In the genomic region with DNA sequence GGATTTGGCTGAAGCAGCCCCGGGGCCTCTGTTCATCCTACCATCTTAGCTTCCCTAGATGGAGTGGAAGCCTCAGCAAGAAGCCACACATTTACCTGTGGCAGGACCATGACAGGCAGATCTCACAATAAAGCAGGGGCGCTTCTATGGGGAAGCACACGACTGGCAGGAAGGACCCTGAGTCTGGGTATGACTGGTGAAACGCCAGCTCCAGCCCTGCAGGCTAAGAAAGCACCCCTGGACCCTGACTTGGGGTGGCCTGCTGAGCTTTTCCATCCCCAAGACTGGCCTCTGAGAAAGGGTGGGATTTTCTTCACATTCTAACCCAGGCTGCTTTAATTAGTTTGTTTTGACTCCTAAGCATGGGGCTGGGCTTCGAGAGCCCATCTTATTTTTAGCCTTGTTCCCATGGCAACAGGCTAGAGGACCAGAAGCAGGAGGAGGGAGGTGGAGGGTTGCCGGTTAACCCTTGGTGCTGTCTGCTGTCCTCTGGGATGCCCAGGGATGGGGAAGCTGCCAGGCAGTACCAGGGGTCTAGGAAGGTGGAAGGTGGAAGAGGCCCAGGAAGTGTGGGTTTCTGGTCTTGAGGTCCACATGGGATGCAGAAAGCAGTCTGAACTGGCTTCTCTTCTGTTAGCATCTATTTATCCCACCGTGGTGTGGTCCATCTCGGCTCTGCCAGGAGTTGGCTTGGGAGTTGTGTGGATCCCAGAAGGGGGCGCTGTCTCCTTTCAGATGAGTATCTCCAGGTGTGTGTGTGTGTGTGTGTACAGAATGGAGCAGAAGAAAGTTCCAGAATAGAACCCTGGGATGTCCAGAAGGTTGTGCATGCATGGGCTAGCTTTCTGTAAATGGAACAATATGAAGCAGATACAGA, we compare ENCODE assay signal across 8 mouse cellular contexts.
DNase-seq lines count a peak whose midpoint lies in the region; ATAC-seq and TF ChIP-seq lines count a peak whose summit lies in the region.
"Had no signal": no experiment of that assay in that cellular context is flagged by ENCODE, and none has a peak within 500 bp of the region (broad histone marks: within the 10 kb centered on the region; RNA-seq: fewer than 3 reads in every experiment).

No protein-coding gene starts in this region.

- no peak overlapping the region for H3K9ac ChIP-seq in MEL (ENCODE audit: control insufficient read depth, low read depth, low read length, poor library complexity, severe bottlenecking)
- H3K9ac ChIP-seq: liver, embryonic 13.5 days had no signal

- no peak for TF ChIP-seq EP300 in MEL (IDR thresholded peaks at IDR 0.05; ENCODE audit: low read depth in 1 of 2, low read length in 2 of 2)

- ATAC-seq in megakaryocyte, adult 5-6 weeks (ENCODE audit: poor library complexity, severe bottlenecking) = 0 out of 2 replicates have a peak, but pooled peaks have one; percentile 24

- H3K9me3 ChIP-seq in MEL (replicated peaks; ENCODE audit: insufficient read depth, low read length) = no peaks in the 10 kb centered on the region
- no peaks in the 10 kb centered on the region for H3K9me3 ChIP-seq in forebrain, embryonic 10.5 days
- H3K9me3 ChIP-seq: liver, embryonic 13.5 days had no signal

- 13% methylated on average over 9 of the region's 9 CpGs for WGBS in forebrain, embryonic 10.5 days

- no peaks in the 10 kb centered on the region for H3K27me3 ChIP-seq in MEL (ENCODE audit: control insufficient read depth in 1 of 2, insufficient read depth in 2 of 2, low read length in 2 of 2)
- peaks cover 4% of the 10 kb centered on the region; the same call in 1 of the 2 replicates for H3K27me3 ChIP-seq in forebrain, embryonic 10.5 days (ENCODE audit: poor library complexity, severe bottlenecking)
- no peaks in the 10 kb centered on the region for H3K27me3 ChIP-seq in splenic B cell, adult 2 months (ENCODE audit: control insufficient read depth, insufficient read depth, low read length, poor library complexity, severe bottlenecking)
- H3K27me3 ChIP-seq: liver, embryonic 13.5 days had no signal

- peak; percentile 50 for DNase-seq in MEL (ENCODE audit: low read depth, low spot score)
- DNase-seq in adrenal gland, postnatal 4 days (ENCODE audit: low spot score in 2 of 2) = peak; percentile 33 to 58
- DNase-seq in forebrain, embryonic 10.5 days (ENCODE audit: extremely low spot score, low spot score) = peak; percentile 76
- DNase-seq in heart, postnatal 14 days = peak; percentile 70 to 80
- peak; percentile 63 for DNase-seq in layer of hippocampus, adult 9-11 months
- DNase-seq in splenic B cell, adult 2 months (ENCODE audit: low read depth, low spot score) = peak; percentile 65
- DNase-seq: liver, embryonic 13.5 days had no signal

- TF ChIP-seq RAD21 in MEL (IDR thresholded peaks at IDR 0.05; ENCODE audit: low read depth, low read length) = peak; percentile 54

- no peak overlapping the region for H3K4me3 ChIP-seq in MEL (ENCODE audit: control insufficient read depth in 1 of 2, insufficient read depth in 1 of 2, low read depth in 2 of 2, low read length in 2 of 2)
- H3K4me3 ChIP-seq in forebrain, embryonic 10.5 days = peak overlapping the region; percentile 8; the same call in 1 of the 2 replicates
- H3K4me3 ChIP-seq: liver, embryonic 13.5 days had no signal

- H3K27ac ChIP-seq in MEL (ENCODE audit: control insufficient read depth, low read depth, low read length) = no peak overlapping the region
- H3K27ac ChIP-seq in forebrain, embryonic 10.5 days = peak overlapping the region; percentile 44; the same call in 1 of the 2 replicates
- H3K27ac ChIP-seq: liver, embryonic 13.5 days had no signal

- H3K79me2 ChIP-seq in MEL (ENCODE audit: control insufficient read depth, insufficient read depth, low read length, poor library complexity) = no peaks in the 10 kb centered on the region

- intact Hi-C loops in heart, postnatal 14 days (cut with DNase I) = loop anchor here (1.0 to 5.0 kb wide), 2 partner anchors 70 to 341 kb away; no protein-coding TSS in a partner anchor

- peaks cover 0 to 24% of the 10 kb centered on the region in 2 experiments; a peak in 2 of 4 replicates for H3K4me1 ChIP-seq in MEL (ENCODE audit: control insufficient read depth in 1 of 2, insufficient read depth in 2 of 2, low read length in 2 of 2)
- H3K4me1 ChIP-seq in forebrain, embryonic 10.5 days = peaks cover 22% of the 10 kb centered on the region

- TF ChIP-seq CTCF in MEL (IDR thresholded peaks at IDR 0.05 in 2 of 3, conservative IDR thresholded peaks at IDR 0.05 in 1 of 3; ENCODE audit: control insufficient read depth in 1 of 3, insufficient read depth in 1 of 3, low read depth in 2 of 3, low read length in 3 of 3, poor library complexity in 1 of 3, severe bottlenecking in 1 of 3) = peak; percentile 37 to 61 (median 61); a peak in 5 of 6 replicates

- TF ChIP-seq POLR2A in MEL (IDR thresholded peaks at IDR 0.05; ENCODE audit: control insufficient read depth in 1 of 2, insufficient read depth in 1 of 2, low read depth in 1 of 2, low read length in 2 of 2, poor library complexity in 1 of 2) = no peak

- peaks cover 0 to 15% of the 10 kb centered on the region in 2 experiments; a peak in 2 of 4 replicates for H3K36me3 ChIP-seq in MEL (ENCODE audit: control insufficient read depth in 1 of 2, insufficient read depth in 2 of 2, low read length in 2 of 2)
- H3K36me3 ChIP-seq in forebrain, embryonic 10.5 days (replicated peaks) = no peaks in the 10 kb centered on the region
- no peaks in the 10 kb centered on the region for H3K36me3 ChIP-seq in splenic B cell, adult 2 months (ENCODE audit: control insufficient read depth, insufficient read depth, low read length, poor library complexity, severe bottlenecking)
- H3K36me3 ChIP-seq: liver, embryonic 13.5 days had no signal

TF ChIP-seq in MEL, 35 proteins besides CTCF, POLR2A, EP300 and RAD21:
- TF ChIP-seq SMC3 (IDR thresholded peaks at IDR 0.05; ENCODE audit: low read depth, low read length) (peak; percentile 54), ZC3H11A (IDR thresholded peaks at IDR 0.05; ENCODE audit: low read depth, low read length) (peak; percentile 50), GABPA (IDR thresholded peaks at IDR 0.05; ENCODE audit: low read depth, low read length) (no peak)
TF ChIP-seq in MEL: peak in this region for 2.
